Mouse (Mus musculus): Measurements from ENCODE around the gene Rell1.

Rell1 gene

GRCm38 (mm10) chr5:63953401-63954032 is 15.2 kb downstream of the Rell1 start:
- no peak for DNase-seq (ENCODE audit: low read depth, low spot score)

GRCm38 (mm10) chr5:63952039-63952438 is 16.7 kb downstream of the Rell1 start:
- DNase-seq (ENCODE audit: low read depth, low spot score): no peak

GRCm38 (mm10) chr5:63951421-63951911 is 17.2 kb downstream of the Rell1 start:
- DNase-seq (ENCODE audit: low read depth, low spot score): peak; percentile 84

GRCm38 (mm10) chr5:63949195-63949594 is 19.5 kb downstream of the Rell1 start:
- no peak for DNase-seq (ENCODE audit: low read depth, low spot score)

GRCm38 (mm10) chr5:63947526-63947925 is 21.2 kb downstream of the Rell1 start:
- DNase-seq (ENCODE audit: low read depth, low spot score): no peak

- no peak for DNase-seq (ENCODE audit: low read depth, low spot score)
These were observed 25.4 kb downstream of the Rell1 start for GRCm38 (mm10) chr5:63943291-63943690.

GRCm38 (mm10) chr5:63941891-63942290 is 26.8 kb downstream of the Rell1 start:
- no peak for DNase-seq (ENCODE audit: low read depth, low spot score)

GRCm38 (mm10) chr5:63938575-63938974 is 30.1 kb downstream of the Rell1 start:
- peak; percentile 57 for DNase-seq (ENCODE audit: low read depth, low spot score)

GRCm38 (mm10) chr5:63936740-63937139 is 32.0 kb downstream of the Rell1 start:
- no peak for DNase-seq (ENCODE audit: low read depth, low spot score)

- DNase-seq (ENCODE audit: low read depth, low spot score): no peak
These were observed 33.1 kb downstream of the Rell1 start for GRCm38 (mm10) chr5:63935581-63935980.

- no peak for DNase-seq (ENCODE audit: low read depth, low spot score)
These were observed 35.9 kb downstream of the Rell1 start for GRCm38 (mm10) chr5:63932829-63933228.

- DNase-seq (ENCODE audit: low read depth, low spot score): no peak
These were observed 37.8 kb downstream of the Rell1 start for GRCm38 (mm10) chr5:63930824-63931358.

- no peak for DNase-seq (ENCODE audit: low read depth, low spot score)
These were observed 43.6 kb downstream of the Rell1 start for GRCm38 (mm10) chr5:63925035-63925628.

GRCm38 (mm10) chr5:63923305-63924025 is 45.2 kb downstream of the Rell1 start:
- no peak for DNase-seq (ENCODE audit: low read depth, low spot score)

GRCm38 (mm10) chr5:63918201-63918600 is 50.5 kb downstream of the Rell1 start:
- no peak for DNase-seq (ENCODE audit: low read depth, low spot score)

GRCm38 (mm10) chr5:63916457-63917139 is 52.1 kb downstream of the Rell1 start:
- DNase-seq (ENCODE audit: low read depth, low spot score): no peak

GRCm38 (mm10) chr5:63914896-63915295 is 53.8 kb downstream of the Rell1 start:
- no peak for DNase-seq (ENCODE audit: low read depth, low spot score)

- DNase-seq (ENCODE audit: low read depth, low spot score): no peak
These were observed 58.3 kb downstream of the Rell1 start for GRCm38 (mm10) chr5:63910171-63910960.

GRCm38 (mm10) chr5:63907513-63907912 is 61.2 kb downstream of the Rell1 start:
- no peak for DNase-seq (ENCODE audit: low read depth, low spot score)

- DNase-seq (ENCODE audit: low read depth, low spot score): peak; percentile 71
These were observed 62.3 kb downstream of the Rell1 start for GRCm38 (mm10) chr5:63906149-63907093.
